Mouse (Mus musculus) heart, postnatal 14 days (tissue): ENCODE data around the gene Faah. TPM values are rescaled to one million over a fixed set of nuclear protein-coding genes. Genes with fewer than 3 reads are reported as not detected.

Experiments
- total RNA-seq, 2 experiments: library from RNA; stranded (reverse); gene quantifications; 2 replicates each; pipeline ENCODE4 v1.2.3; 2021

Faah gene
- total RNA-seq, 2 experiments from 2014 or later, result 0.53 to 0.78 TPM

Other genes starting within 250 kb of the Faah start
- under 1 TPM in 1 of 2 experiments, not detected in 1; 0.39 TPM for gene Tex38, start 236.9 kb downstream of the Faah start, total RNA-seq
- gene Atpaf1, start 233.1 kb downstream of the Faah start, total RNA-seq, result 10 to 100 TPM; 60.6 to 63.0 TPM
- gene Mob3c, start 189.8 kb downstream of the Faah start, total RNA-seq, result 1 to 10 TPM; 6.4 to 7.1 TPM
- 10 to 100 TPM; 27.8 to 28.1 TPM for gene Mknk1, start 178.7 kb downstream of the Faah start, total RNA-seq
- not detected for gene Kncn, start 133.5 kb downstream of the Faah start, total RNA-seq
- not detected for gene 6430628N08Rik, start 127.3 kb downstream of the Faah start, total RNA-seq
- not detected for gene Dmbx1, start 78.0 kb downstream of the Faah start, total RNA-seq
- 10 to 100 TPM; 24.4 to 25.6 TPM for gene Nsun4, start 36.0 kb upstream of the Faah start, total RNA-seq
- 1,000 to 10,000 TPM; 1,830 to 1,899 TPM for gene Uqcrh, start 57.1 kb upstream of the Faah start, total RNA-seq
- gene Lrrc41, start 57.3 kb upstream of the Faah start, total RNA-seq, result 10 to 100 TPM; 30.7 to 31.5 TPM
- 1 to 10 TPM in 1 of 2 experiments, under 1 TPM in 1; 0.81 to 1.5 TPM for gene Rad54l, start 105.8 kb upstream of the Faah start, total RNA-seq
- 10 to 100 TPM; 69.3 to 74.1 TPM for gene Pomgnt1, start 105.9 kb upstream of the Faah start, total RNA-seq
- 1 to 10 TPM; 3.7 to 5.5 TPM for gene Lurap1, start 133.4 kb upstream of the Faah start, total RNA-seq
- under 1 TPM in 1 of 2 experiments, not detected in 1; 0.36 TPM for gene Tspan1, start 149.7 kb upstream of the Faah start, total RNA-seq
- not detected for gene 1700042G07Rik, start 155.4 kb upstream of the Faah start, total RNA-seq
- 1 to 10 TPM; 1.1 to 3.7 TPM for gene Gm49337, start 155.5 kb upstream of the Faah start, total RNA-seq
- gene Pik3r3, start 203.7 kb upstream of the Faah start, total RNA-seq, result 10 to 100 TPM; 18.3 to 18.9 TPM